Mouse (Mus musculus) kidney, adult 11 months (tissue): ENCODE measurements at regions not wholly inside any gene's neighbourhood (a gene's known extent, or its start where the extent isn't known, plus 50 kb on each side); places are given as distances from the start of the nearest gene placed in this dataset.
"Not testable (repeated sequence)": the region's sequence is repeated elsewhere in the genome, so short reads cannot be mapped to it uniquely, and the experiment has no call there.

Experiments used
- DNase-seq: peaks from one replicate; pipeline ENCODE4 v3.0.0; 2022

- DNase-seq = no peak
Observed at GRCm38 (mm10) chr10:111637084-111637735, 131.1 kb downstream of the Phlda1 start.

GRCm38 (mm10) chr10:111639866-111640265 is 133.8 kb downstream of the Phlda1 start:
- no peak for DNase-seq

DNA sequence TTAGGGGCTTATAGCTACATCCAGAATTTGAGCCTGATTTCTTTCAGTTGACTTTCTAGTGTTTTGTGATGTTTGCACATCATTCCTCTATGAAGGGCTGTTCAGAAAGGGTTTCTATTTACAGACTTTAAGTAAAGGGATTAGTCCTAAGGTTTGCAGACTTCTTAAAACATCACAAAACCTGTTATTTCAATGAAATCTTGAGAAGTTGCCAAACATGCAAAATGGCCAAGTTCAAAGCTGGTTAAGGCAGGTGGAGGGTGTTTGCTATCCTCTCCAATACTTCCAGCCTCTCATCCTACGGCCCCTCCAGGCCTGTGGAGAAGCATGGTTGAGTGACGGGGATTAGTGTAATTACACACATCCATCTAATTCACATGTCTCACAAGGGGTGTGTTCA is 136.6 kb downstream of the Phlda1 start:
- no peak for DNase-seq

DNA sequence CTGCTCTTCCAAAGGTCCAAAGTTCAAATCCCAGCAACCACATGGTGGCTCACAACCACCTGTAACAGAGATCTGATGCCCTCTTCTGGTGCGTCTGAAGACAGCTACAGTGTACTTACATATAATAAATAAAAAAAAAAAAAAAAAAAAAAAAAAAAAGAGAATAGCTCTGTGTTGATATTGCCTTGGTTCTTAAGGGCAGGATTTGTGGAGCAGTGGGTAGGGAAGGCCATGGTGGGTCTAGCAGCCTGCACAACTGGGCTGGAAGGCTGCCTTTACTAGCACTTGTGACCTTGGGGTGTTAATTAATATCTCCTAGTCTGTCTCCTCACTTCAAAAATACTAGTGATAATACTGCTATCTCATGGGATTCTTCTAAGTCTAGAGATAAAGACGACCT is 147.7 kb downstream of the Phlda1 start:
- DNase-seq = not testable (repeated sequence)

- no peak for DNase-seq
Observed at GRCm38 (mm10) chr10:111654364-111655226, 148.5 kb downstream of the Phlda1 start.

GRCm38 (mm10) chr10:111658828-111659227 is 152.7 kb downstream of the Phlda1 start:
- no peak for DNase-seq

DNA sequence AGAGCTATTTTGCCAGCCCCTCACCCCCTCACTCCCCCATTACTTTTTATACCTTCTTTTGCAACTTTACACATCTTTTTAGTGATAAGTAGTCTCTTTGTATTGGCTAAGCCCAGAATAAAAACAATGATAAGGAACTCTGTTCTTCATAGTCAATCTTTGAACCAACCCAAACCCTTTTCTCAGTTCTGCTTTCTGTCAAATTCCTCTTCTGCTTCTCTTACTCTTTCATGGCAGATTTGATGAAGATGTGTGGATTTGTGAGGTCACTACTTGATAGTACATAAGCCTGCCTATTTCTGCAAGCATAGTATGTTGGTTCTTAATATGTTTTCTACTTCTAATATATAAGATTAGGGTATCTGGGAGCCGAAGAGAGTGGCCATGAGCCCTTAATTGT is 156.6 kb downstream of the Phlda1 start:
- no peak for DNase-seq

GRCm38 (mm10) chr10:111665834-111666233 is 159.7 kb downstream of the Phlda1 start:
- DNase-seq = no peak

DNA sequence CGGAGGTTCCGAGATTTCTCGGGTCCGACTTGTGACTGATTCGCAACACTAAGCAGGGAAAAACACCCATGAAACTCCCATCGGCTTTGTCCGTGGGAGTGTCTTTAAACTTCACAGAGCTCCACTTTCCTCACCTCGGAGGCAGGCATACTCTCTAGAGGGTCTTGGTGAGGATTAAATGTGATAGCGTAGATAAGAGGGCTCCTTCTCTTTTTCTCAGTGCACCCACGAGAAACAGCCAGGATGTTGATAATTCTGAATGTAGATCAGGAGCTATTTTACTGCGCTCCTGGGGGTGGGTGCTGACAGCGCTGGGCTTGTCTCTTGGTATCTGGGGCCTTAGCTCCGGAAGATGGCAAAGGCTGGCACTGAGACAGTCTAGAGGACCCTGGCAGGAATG is 160.9 kb downstream of the Phlda1 start:
- DNase-seq = no peak

DNA sequence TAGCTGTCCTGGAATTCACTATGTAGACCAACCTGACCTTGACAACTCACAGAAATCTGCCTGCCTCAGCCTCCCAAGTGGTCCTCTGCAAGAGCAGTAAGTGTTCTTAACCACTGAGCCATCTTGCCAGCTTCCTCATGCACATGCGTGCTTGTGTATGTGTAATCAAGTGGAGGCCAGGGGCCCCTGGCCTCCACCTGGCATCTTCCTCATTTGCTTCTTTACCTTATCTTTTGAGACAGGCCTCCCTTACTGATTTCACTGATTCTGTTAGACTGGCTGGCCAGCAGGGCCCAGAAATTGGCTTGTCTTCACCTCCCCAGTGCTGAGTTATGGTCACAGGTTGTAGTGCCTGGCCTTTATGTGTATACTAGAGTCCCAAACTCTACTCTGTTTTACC is 162.6 kb downstream of the Phlda1 start:
- DNase-seq = no peak

DNA sequence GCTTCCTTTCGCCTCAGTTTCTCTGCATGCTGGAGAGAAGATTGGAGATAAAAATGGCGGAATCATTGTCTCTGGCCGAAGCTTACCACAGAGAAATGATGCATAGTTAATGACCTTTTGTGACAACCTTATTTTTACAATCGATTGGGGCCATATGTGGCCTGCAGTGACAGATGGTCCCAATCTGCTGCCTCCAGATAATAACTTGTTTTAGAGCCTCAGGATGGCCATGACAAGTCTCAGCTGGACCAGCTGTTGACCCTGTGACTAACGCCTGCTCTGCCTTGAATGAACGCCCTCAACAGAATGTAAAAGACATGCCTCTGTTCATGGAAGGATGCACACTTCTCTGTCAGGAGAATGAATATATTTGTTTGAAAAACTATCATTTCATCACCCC is 163.6 kb downstream of the Phlda1 start:
- peak; percentile 34 for DNase-seq

DNA sequence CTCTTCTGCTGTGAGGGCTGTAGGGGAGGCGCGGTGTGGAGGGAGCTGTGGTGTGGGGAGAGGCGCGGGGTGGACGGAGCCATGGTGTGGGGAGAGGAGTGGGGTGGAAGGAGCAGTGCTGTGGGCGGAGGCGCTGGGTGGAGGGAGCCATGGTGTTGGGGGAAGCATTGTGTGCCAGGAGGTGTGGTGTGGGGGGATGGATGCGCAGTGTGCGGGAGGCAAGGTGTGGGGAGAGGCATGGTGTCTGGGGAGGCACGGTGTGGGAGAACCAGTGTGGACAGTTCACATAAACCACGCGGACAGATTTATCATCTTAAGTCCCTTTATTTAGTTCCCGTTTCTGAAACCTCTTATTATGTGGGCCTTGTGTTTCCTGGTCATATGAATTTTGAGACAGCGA is 164.6 kb downstream of the Phlda1 start:
- DNase-seq = no peak

DNA sequence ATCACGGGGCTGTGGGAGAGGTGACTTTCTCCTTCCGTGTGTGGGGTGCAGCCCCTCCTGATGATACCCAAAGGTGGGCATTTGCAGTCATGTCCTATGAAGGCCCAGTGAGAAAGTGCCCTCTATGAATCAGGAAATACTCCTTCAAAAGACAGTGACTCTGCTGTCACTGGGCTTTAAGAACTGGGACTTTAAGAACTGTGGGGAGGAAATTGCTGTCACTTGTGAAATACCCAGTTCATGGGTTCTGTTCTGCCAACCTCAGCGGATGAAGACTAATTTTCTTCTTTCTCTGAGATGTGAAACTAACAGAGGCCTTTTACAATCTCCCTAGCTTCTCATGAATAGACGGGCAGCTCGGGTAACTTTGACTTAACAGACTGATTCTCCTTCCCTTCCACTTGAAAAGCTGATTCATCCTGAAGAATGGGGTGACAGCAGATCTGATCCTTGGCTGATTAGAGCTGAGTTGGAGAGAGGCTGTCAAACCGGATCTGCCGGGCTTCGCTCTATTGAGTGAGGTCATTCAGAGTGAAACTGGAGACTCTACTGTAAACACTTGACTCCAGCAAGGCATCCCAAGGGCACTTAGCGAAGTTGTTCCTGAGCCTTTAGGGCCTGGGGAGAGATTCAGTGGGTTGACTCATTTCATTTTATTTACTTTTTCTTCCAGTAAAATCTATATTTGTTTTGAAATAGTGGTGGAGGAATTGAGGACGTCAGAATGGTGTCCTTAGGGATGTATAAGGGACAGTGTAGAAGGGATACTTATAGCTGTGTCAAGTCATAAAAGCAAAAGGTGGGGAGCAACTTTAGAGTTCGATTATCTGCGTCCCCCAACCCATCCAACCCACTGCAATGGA is 166.6 kb downstream of the Phlda1 start:
- DNase-seq = peak; percentile 44

GRCm38 (mm10) chr10:111673317-111673610 is 167.2 kb downstream of the Phlda1 start:
- no peak for DNase-seq

- no peak for DNase-seq
Observed at GRCm38 (mm10) chr10:111676255-111676654, 170.2 kb downstream of the Phlda1 start.

GRCm38 (mm10) chr10:111680919-111681318 is 174.8 kb downstream of the Phlda1 start:
- DNase-seq = no peak

GRCm38 (mm10) chr10:111684409-111685346 is 178.6 kb downstream of the Phlda1 start:
- DNase-seq = no peak

GRCm38 (mm10) chr10:111686585-111686984 is 180.5 kb downstream of the Phlda1 start:
- DNase-seq = no peak

DNA sequence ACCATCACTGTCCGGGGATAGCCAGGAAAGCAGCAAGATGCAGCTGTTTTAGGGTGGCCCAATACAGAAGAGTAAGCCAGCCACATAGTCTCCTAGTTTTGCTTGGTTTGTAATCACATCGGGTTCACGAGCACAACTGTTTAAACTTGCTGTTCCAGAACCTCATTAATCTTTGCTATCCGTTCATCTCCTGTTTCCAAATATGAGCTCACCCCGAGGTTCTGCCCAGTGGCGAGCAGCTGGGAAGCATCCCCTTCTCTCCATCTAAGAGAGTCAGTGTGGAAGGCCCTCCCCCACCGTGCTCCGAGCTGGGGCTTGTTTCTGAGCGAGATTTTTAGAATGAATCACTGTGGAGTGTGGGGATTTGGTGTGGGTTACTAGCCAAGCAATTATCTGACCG is 183.5 kb downstream of the Phlda1 start:
- peak; percentile 49 for DNase-seq

GRCm38 (mm10) chr10:111693762-111694161 is 187.7 kb downstream of the Phlda1 start:
- no peak for DNase-seq

- peak; percentile 14 for DNase-seq
Observed at GRCm38 (mm10) chr10:111694227-111695200, 188.4 kb downstream of the Phlda1 start.
